Mouse (Mus musculus) embryonic fibroblast, embryonic 13.5 days (primary cell): Measurements from ENCODE around the gene Spop. TPM values are rescaled to one million over a fixed set of nuclear protein-coding genes. Genes with fewer than 3 reads are reported as not detected.
A peak's percentile ranks its signal among the peaks of the same experiment; 100 is the strongest.

Experiments
- H3K27ac ChIP-seq: 2 replicates; pipeline ENCODE4 v1.5.1; 2012; ENCODE audit warnings: low read length, control low read depth, inconsistent platforms; ENCODE audit not compliant: insufficient read depth
- H3K4me1 ChIP-seq: 2 replicates; pipeline ENCODE4 v1.6.1; 2011; ENCODE audit warnings: low read length; ENCODE audit not compliant: control insufficient read depth, insufficient read depth
- H3K4me3 ChIP-seq: 2 replicates; pipeline ENCODE4 v1.5.1; 2011; ENCODE audit warnings: mild to moderate bottlenecking, control low read depth, low read length; ENCODE audit not compliant: insufficient read depth
- CTCF ChIP-seq: IDR thresholded peaks from 2 replicates; pipeline ENCODE4 v1.5.1; 2011; ENCODE audit warnings: mild to moderate bottlenecking, control low read depth, low read length, moderate library complexity, borderline replicate concordance; ENCODE audit not compliant: insufficient read depth
- POLR2A ChIP-seq: IDR thresholded peaks from 2 replicates; pipeline ENCODE4 v1.6.1; 2011; ENCODE audit warnings: low read depth, mild to moderate bottlenecking, control low read depth, low read length, moderate library complexity
- polyA plus RNA-seq: library from polyadenylated mRNA; stranded (reverse); fragments of >200 nt; gene quantifications from 2 replicates; pipeline ENCODE4 v1.2.4, GENCODE M21; 2011; ENCODE audit warnings: low read depth; ENCODE audit not compliant: missing spikeins, insufficient read length

The Spop gene
- polyA plus RNA-seq, 1 experiment, result 122 TPM

GRCm38 (mm10) chr11:95462168-95462567 is 48.3 kb downstream of the Spop start:
- H3K27ac ChIP-seq, result no peak overlapping the region
- TF ChIP-seq POLR2A, result no peak
- no peak for TF ChIP-seq CTCF
- peaks cover 3% of the 10 kb centered on the region; the same call in 1 of the 2 replicates for H3K4me1 ChIP-seq
- no peak overlapping the region for H3K4me3 ChIP-seq

- TF ChIP-seq POLR2A, result no peak
- TF ChIP-seq CTCF, result no peak
- no peak overlapping the region for H3K4me3 ChIP-seq
- peaks cover 6% of the 10 kb centered on the region for H3K4me1 ChIP-seq
- peak overlapping the region; percentile 96 for H3K27ac ChIP-seq
Observed at GRCm38 (mm10) chr11:95467731-95468130, 53.9 kb downstream of the Spop start.

- TF ChIP-seq CTCF (no peak), POLR2A (no peak)
- no peak overlapping the region for H3K27ac ChIP-seq
- no peak overlapping the region for H3K4me3 ChIP-seq
Observed at GRCm38 (mm10) chr11:95472942-95473341, 59.1 kb downstream of the Spop start.

GRCm38 (mm10) chr11:95473456-95473855 is 59.6 kb downstream of the Spop start:
- Histone ChIP-seq H3K27ac (no peak overlapping the region), H3K4me3 (no peak overlapping the region), H3K4me1 (no peaks in the 10 kb centered on the region; the same call in 1 of the 2 replicates)
- TF ChIP-seq POLR2A (no peak), CTCF (no peak)

More at GRCm38 (mm10) chr11:95472942-95473341, 59.1 kb downstream of the Spop start:
- H3K4me1 ChIP-seq, result peaks cover 3% of the 10 kb centered on the region; the same call in 1 of the 2 replicates

GRCm38 (mm10) chr11:95476323-95476722 is 62.4 kb downstream of the Spop start:
- Histone ChIP-seq H3K4me3 (no peak overlapping the region), H3K4me1 (no peaks in the 10 kb centered on the region), H3K27ac (no peak overlapping the region)
- no peak for TF ChIP-seq POLR2A
- no peak for TF ChIP-seq CTCF

GRCm38 (mm10) chr11:95479458-95479857 is 65.6 kb downstream of the Spop start:
- TF ChIP-seq POLR2A (no peak), CTCF (no peak)
- no peak overlapping the region for H3K4me3 ChIP-seq
- no peak overlapping the region for H3K27ac ChIP-seq
- no peaks in the 10 kb centered on the region for H3K4me1 ChIP-seq

GRCm38 (mm10) chr11:95480662-95481061 is 66.8 kb downstream of the Spop start:
- Histone ChIP-seq H3K4me1 (no peaks in the 10 kb centered on the region), H3K4me3 (no peak overlapping the region), H3K27ac (no peak overlapping the region)
- no peak for TF ChIP-seq CTCF
- TF ChIP-seq POLR2A, result no peak

GRCm38 (mm10) chr11:95485634-95486033 is 71.8 kb downstream of the Spop start:
- H3K4me3 ChIP-seq, result no peak overlapping the region
- no peaks in the 10 kb centered on the region for H3K4me1 ChIP-seq
- TF ChIP-seq CTCF, result no peak
- TF ChIP-seq POLR2A, result no peak
- H3K27ac ChIP-seq, result no peak overlapping the region

GRCm38 (mm10) chr11:95487237-95487636 is 73.4 kb downstream of the Spop start:
- Histone ChIP-seq H3K27ac (no peak overlapping the region), H3K4me1 (no peaks in the 10 kb centered on the region), H3K4me3 (no peak overlapping the region)
- TF ChIP-seq POLR2A (no peak), CTCF (no peak)

GRCm38 (mm10) chr11:95490104-95490503 is 76.2 kb downstream of the Spop start:
- H3K4me3 ChIP-seq, result no peak overlapping the region
- no peak overlapping the region for H3K27ac ChIP-seq
- TF ChIP-seq CTCF (no peak), POLR2A (no peak)
- H3K4me1 ChIP-seq, result no peaks in the 10 kb centered on the region

- no peaks in the 10 kb centered on the region for H3K4me1 ChIP-seq
- no peak overlapping the region for H3K27ac ChIP-seq
- H3K4me3 ChIP-seq, result no peak overlapping the region
- no peak for TF ChIP-seq POLR2A
- TF ChIP-seq CTCF, result no peak
Observed at GRCm38 (mm10) chr11:95492256-95492655, 78.4 kb downstream of the Spop start.

- TF ChIP-seq POLR2A (no peak), CTCF (no peak)
- no peak overlapping the region for H3K27ac ChIP-seq
- H3K4me3 ChIP-seq, result no peak overlapping the region
- H3K4me1 ChIP-seq, result no peaks in the 10 kb centered on the region
Observed at GRCm38 (mm10) chr11:95493010-95493409, 79.1 kb downstream of the Spop start.
